Mouse (Mus musculus): ENCODE data around the gene Chn2. TPM values are rescaled to one million over a fixed set of nuclear protein-coding genes. Genes with fewer than 3 reads are reported as not detected.

Gene Chn2
- total RNA-seq (2021) = 1 to 10 TPM; 5.4 to 6.2 TPM

DNA sequence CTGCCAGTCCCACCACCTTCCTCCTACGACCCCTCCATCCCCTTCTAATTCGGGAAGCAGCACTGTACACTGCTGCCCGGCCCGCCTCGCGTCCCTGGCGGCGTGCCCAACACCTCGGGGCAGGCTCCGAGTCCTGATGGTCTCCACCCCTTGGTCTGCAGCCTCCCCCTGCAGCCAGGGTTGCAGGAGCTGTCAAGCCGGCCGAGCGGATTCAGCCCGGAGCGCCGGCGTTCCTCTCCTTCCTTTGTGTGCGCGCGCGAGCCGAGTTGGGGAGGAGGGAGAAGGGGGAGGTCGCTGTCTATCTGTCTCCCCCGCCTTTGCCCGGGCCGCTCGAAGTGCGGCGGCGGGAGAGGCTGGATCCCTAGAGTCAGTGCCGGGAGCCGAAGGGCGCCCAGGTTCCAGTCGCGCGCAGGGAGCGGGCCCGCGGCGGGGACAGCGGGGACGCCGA lies at the start of gene Chn2:
TSS of gene Chn2 (plus strand) at position 198 of the 448 bp plus-strand sequence.
- DNase-seq = peak; percentile 70

DNA sequence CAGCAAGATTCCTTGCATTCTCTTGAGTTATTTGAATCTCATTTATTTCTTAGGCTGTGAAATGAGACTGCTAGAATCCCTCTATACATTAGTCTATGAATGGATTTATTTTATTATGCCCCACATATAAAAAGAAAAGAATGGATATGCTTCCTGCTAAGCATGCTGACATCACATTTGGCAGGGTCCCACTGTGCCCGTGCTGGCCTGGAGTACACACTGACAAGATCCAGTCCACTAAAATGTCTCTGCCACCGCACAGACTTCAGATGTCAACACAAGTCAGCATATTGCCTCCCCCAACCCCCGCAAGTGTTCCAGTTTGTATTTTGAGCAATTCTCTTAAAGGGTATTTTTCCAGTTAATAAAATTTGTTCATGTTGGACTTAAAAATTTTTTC lies 47.0 kb upstream of the Chn2 start:
- no peak for DNase-seq

DNA sequence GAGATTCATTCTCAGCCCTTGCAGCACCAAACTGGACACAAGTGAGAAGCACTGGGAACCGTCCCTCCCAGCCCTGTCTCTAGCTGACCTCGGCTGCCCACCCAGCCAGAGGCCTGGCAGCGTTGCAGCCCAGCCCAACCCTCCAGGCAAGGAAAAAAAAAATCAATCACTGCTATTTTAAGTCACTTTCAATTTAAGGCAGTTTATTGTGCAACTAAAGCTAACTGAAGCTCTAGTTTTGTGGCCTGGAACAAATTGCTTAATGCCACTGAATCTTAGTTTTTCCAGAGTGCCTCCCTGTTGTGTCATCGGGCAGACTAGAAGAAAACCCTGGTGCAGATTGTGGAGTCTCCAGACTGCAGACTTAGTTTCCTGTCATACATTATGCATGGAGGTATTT lies 43.8 kb upstream of the Chn2 start:
- DNase-seq = no peak

DNA sequence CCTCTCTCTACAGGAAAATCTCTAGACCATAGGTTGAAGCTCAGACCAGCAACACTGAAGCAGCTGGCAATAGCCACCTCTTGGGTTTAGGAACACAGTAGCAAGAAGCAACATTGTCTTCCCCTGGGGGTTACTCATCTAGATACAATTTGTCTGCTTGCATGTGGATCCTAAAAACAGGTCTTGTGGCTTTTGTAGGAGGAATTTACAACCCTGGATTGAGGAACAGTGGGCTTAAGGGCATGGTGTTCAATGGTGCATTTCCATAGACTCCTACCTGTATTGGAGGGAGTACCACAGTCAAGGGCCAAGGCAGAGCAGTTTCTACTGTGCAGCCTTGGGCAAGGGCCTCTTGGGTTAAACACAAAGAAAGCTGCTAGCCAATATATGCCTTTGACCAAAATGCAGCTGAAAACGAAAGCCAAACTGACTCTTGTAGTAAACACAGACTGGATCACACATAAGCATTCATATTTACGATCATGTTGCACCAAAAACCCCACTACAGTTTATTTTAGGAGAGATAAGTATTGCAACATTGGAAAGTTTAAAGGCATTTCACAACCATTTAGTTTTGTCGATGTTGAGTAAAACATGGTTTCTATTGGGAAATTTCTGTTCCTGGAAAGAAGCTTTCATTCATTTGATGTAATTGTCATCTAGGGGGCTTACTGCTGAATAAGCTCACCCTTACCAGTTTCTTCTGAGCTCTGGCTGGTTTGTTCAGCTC lies 43.0 kb upstream of the Chn2 start:
- DNase-seq = no peak

DNA sequence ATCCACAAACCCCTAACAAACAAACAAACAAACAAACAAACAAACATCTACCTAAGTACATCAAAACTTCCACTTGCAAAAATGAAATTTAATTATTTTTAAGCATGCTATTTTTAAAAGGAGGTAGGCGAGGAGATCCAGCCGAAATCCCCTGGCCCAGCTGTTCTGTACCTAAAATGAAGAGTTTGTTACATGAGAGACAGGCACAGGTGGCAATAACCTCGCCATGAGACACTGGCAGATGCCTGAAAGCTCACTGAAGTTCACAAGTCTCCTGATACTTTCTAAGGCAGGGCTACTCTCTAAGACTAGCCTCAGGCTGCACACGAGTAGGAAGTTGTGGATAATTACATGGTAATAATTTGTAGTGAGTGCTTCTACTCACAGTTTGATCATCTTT lies 34.1 kb upstream of the Chn2 start:
- no peak for DNase-seq

DNA sequence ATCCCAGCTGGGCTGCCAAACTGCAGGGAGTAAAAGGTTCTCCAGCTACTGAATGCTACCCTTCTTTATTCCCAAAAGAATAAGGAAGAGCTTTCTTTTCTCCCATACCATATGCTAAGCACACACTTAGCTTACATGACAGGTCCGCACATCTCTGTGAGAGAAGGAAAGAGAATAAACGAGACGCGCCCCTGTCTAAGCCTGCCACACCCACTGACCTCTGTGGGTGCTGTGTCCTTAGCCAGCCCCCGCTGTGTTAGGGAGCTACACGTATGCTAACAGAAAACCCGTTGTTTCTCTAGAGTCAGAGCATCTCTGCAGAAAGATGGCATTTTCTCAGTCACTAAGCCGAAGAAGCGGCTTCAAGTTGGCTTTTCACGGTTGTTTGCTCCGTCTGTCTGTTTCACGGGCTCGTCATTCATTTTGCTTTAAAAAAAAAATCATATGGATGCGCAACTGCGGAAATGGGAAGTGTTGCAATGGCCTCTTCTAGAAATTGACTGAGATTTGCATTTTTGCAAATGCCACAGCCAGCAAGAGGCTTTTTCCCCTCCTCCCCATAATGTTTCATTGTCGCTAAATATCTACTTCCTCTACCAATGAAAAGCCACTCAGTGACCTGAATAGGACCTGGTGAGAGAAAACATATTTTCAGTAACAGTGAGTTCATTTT lies 30.8 kb upstream of the Chn2 start:
- no peak for DNase-seq

DNA sequence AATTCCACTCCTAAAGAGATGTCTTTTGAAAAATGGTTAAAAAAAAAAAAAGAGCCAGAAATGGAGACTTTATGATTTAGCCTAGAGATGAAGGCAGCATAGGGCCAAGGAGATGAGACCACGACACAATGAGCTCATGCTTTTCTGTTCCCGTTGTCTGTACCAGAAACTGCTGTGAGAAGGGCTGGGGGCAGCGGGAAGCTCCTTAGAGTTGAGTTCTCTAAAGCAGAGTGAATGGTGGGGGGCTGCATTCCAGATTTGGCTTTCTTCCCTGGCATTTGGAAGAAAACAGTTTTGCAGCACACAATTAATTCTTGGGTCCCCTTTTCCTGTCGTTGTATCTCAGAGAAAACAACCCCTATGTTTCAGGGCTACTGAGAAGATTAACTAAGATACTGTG lies 30.1 kb upstream of the Chn2 start:
- no peak for DNase-seq

DNA sequence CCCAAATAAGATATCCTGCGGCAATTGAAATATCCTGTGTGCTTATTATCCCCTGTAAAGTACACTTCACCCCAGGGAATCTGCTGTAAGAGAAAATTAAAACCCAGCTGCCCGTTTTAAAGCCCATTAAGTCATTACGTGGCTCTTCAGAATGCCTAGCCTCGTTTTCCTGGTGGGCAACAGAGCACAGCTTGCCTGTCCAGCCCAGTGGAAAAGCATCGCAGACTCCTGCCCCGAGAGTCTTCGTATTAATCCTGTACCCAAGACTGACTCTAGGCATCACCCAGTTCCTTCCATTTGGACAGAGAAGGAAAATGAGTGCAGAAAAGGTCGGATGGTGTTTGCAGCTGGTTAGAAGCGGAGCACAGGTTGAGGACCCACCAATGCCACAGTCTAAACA lies 29.0 kb upstream of the Chn2 start:
- DNase-seq = no peak

DNA sequence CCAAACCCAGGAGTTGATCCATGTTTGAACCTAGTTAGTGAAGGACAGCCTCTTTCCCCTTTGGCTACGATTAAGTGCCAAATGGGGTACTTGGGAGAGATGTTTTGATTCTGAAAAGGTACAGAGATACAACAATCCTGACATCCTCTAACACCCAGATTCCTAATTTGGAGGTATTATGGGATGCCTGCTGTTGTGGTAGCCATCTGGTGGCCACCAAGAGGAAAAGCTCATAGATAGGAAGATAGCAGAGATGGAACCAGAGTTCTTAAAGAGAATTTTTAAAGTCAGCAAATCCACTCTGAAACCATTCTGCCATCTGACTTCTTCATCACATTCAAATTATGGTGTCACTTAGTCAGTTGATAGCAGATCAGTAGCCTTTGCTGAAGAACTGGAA lies 27.2 kb upstream of the Chn2 start:
- no peak for DNase-seq

DNA sequence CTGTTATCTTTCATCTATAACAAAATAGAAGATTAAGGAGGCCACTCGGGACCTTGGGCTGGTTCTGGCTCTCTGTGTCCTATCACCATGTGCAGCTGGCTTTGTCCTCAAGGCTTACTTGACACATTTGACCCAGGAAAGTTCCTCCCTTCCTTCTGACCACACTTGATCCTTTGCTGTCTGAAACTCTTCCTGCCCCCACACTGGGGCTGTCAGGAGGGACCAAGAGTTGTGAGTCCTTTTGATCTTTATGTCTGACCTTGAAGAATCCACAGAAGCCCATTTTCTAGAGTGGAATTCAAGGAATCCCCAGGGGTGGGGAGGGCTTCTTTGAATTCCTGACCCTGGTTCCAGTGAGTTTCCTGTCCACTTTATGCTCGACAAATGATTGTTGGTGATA lies 21.3 kb upstream of the Chn2 start:
- DNase-seq = no peak

DNA sequence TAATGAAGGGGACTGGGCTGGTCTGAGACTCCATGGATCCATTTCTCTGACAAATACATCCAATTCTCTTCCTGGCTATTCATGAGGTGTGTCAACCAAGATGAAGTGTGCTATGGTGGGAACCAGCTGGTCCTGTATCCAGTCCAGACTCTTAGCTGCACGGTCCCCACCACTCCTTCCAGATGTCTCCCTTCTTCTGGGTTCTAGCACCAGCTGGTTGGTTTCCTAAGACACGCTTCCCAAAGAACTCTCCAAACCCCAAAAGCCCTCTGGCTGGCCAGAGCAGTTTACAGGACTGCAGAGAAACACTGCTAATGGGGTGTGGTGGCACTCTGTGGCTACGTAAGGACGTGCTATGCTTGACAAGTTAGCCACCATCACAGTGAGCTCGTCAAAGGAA lies 20.5 kb upstream of the Chn2 start:
- DNase-seq = no peak

DNA sequence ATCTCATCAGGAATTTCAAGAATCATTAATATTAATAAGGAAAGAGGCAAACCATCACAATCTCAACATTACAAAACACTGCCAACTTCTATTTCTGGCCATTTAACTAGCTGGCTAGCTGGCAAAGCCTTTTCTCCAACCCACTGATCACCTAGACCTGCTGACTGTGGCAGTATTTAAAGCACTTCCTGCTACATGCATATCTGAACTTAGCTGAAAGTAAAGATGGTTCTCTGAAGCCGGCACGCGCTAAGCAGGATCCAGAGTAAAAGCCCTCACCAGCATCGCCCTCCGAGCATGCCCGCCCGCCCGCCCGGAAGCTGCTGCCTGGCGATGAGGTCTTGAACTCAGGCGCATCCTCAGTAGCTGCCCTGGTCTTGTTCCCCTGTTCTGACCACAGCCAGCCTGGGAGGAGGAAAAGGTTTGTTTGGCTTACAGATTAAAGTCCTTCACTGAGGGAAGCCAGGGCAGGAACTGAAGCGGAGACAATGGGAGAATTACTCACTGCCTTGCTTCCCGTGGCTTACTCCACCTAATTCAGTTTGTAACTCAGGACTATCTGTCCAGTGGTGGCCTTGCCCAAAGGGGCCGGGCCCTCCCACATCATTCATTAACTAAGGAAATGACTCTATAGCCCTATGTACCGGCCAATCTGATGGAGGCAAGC lies 18.1 kb upstream of the Chn2 start:
- peak; percentile 40 for DNase-seq

DNA sequence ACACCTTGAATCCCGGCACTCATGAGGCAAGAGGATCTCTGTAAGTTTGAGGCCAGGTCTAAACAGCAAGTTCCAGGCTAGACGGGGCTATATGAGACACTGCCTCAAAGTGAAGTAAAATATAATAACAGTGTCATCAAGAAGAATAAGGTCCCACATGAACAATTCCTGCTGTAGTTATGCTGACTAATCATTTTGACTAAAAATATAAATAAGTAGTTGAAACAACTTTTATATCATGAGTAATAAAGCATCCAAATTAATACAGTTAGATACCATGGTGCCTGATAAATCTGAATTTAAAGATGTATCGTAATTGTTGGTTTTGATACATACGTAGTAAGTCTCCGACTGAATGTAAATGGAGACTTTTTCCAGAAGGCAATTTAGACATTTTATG lies 15.5 kb upstream of the Chn2 start:
- DNase-seq = no peak

DNA sequence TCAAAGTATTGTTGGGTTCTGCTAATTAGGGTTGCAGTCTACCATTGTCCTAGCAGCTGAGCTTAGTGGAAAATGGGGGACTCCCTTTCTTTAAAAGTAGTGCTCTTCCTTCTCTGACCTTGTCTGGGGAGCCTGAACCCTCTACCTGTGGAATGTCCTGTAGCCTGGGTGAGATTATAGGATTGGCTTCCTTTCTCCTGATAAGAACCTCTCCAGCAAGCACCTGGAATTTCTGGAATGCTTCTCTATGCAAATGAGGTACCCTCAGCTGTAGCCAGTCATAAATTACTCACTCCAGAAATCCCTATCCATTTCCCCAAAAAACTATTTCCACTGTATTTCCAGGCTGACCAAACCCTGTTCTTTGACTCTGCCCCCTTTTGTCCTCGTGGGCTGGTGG lies 10.6 kb upstream of the Chn2 start:
- no peak for DNase-seq

DNA sequence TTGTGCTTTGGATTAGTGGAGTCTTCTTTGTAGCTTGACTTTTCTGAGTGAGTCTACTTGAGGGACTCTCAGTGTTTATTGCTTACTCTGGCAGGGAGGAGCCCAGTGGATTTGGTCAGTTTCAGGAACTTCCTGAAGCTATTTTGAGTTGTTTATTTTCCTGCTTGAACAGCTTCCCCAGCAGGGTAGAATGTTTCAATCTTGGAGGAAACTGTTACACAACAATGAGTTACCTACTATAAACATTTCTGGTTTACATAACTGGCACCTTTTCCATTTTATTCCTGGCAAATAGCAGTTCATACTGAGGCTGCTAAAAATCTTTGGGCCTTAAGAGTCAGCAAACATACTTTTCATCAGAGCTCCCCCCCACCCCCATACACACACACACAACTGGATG lies 9.0 kb upstream of the Chn2 start:
- DNase-seq = no peak

DNA sequence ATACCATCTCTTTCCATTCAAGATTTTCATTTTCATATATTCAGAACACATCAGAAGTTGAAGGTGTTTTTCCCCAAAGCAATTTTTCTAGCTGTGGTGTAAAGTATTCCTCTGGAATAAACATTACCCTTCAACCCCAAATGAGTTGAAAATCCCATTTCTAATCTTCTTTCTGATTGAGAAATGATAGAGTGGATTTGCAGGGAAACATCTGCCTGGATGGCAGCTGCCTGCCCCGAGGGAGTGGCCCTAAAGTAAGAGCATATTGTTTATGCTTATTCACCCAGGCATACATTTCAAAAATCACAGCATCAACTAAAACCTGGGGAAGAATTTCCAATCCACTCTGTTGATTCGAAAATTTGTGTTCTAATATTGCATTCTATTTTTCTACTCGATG lies 8.6 kb upstream of the Chn2 start:
- no peak for DNase-seq

DNA sequence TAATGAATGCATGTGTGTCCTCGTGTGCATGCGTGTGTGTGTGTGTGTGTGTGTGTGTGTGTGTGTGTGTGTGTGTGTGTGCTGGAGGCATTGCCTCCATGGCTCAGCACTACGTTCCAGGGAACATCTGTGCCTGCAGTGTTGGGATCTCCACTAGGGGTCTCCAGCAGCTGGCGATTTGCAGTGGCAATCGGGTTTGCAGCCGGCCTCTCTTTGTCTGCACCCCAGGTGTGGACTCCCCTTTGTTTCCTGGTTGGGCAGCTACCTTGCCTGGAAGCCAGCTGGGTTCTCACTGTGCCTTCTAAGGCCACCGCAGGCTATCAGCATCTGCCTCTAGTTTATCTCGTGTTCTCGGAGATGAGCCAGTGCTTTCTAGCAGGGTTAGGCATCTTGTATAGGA lies 4.9 kb upstream of the Chn2 start:
- DNase-seq = peak; percentile 84

DNA sequence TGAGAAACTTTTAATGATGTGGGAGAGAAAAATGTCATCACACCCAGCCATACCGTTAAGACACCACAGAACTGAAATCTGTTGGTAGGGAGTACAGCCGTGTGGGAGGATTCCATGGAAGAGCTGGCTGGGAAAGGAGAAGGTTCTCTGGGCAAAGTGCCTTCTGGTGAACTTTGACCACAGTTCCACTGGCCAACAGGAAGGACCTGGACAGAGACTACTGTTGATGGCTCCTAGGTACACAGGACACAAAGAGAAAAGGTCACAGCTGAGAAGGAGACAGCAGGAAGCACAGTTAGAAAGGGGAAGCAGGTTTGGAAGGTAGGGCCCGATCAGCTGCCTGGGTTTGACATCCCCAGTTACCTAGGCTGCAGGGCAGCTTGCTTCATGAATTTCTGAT lies 3.8 kb upstream of the Chn2 start:
- no peak for DNase-seq

DNA sequence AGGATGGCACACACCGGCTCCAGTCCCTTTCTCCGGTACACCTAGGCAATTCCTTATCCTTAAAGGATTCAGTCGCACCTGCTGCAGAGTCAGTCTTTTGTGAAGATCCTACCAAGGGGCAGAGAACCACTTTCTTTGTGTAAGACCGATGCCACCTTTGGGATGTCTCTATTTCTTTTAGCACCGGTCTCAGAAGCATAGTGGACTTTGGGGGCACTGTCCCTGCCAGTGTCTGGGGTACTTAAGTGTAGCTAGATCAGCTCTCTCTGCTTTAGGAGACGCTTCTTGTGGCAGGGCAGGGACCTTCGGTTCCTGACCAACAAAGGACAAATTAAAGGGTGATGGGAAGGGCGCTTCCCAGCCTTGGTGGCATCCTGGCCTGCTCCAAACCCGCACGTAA lies 488 bp upstream of the Chn2 start:
- no peak for DNase-seq

DNA sequence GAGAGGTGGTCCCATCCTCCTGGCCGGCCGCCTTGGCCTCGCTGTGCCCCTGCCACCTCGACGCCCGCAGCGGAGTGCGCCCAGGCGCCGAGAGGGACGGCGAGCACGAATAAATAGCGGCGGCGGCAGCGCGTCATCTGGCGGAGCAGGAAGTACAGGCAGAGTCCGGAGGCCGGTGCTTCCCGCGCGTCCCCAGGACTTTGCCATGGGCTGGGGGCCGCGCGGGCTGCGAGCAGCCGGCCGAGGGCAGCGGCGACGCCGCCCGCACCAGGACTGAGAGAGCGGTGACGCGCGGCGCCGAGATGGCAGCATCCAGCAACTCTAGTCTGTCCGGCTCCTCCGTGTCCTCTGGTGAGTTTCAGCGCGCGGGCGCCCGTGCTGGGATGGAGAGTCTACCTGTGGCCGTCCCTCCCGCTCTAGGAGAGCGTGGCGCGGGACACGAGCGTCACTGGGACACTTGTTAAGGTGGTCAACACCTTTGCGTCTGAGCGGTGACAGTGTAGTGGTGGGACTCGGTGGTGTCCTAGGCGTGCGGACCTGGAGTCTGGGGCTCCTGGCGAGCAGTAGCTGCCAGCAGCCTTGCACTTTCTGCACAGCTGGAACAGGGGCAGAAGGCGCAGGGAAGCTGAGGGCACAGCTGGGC lies 572 bp downstream of the Chn2 start:
- DNase-seq = peak; percentile 64

DNA sequence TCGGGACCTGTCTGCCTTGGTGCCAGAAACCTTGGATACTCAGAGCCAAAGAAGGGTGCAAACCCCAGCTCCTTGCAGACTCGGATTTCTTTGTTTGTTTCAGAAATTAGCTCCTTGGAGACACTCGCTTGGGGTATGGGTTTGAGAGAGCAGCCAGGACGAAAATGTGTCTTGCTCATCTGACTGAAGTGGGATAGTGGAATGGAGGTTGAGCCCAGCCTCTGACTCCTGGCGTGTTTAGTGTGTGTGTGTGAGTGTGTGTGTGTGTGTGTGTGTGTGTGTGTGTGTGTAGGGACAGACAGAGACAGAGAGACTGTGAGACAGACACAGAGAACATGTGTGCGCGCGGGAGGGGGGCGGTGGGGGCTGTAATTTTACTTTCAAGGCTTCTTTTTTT lies 1.1 kb downstream of the Chn2 start:
- DNase-seq = no peak

DNA sequence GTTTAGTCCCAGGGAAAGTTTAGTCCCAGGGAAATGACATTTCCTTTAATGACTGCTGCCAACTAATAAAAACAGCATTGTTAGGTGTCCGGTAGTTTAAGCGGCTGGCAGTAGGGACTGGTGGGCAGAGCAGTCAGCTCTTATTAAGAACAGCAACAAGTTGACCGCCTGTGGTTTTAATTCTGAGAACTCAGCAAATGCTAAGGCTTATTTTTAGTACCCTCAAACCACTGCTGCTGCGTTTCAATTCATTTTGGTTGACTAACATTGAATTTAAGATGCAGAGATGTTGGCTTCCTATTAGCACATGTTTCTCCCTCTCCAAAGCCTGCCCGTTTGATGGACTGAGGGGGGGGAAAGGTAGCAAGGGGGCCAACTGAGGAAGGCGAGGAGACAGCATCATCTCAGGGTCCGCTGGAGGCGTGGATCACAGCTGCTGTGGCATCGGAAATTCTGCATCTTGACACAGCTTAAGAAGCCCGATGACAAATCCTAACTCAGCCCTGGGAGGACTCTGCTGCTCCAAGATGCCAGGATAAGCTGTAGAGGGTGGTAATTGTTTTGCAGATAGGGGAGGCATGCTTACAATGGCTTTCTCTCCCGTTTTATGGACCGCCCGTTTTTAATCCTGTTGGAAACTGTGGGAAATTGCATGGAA lies 2.2 kb downstream of the Chn2 start:
- no peak for DNase-seq

DNA sequence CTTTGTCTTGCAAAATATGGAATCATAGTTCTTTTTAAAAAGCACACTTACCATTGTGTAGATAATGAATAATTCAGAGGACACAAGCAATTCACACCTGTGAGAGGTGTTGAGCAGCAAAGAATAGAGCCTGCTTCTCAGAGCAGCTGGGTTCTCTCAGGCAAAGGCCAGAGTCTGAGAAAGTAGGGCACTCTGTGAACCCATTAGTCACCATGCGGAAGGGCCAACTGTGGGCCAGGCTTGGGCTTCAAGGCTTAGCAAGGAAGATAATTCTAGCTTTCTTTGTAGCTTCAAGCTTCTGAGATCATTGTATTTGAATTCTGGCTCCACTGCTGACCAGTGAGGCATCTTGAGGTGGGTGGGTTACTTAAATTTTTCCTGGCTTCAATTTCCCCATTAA lies 2.8 kb downstream of the Chn2 start:
- DNase-seq = no peak

Measured in heart, postnatal 4 days (tissue).